Mouse (Mus musculus): ENCODE measurements around the gene Tns1. TPM values are rescaled to one million over a fixed set of nuclear protein-coding genes. Genes with fewer than 3 reads are reported as not detected.
"Not testable (repeated sequence)": the region's sequence is repeated elsewhere in the genome, so short reads cannot be mapped to it uniquely, and the experiment has no call there.

Tns1 gene
- 25.8 and 45.6 TPM in 2 replicates for polyA plus RNA-seq (2012; rRNA removed)

- no peak for DNase-seq (ENCODE audit: low read depth, low spot score)
- WGBS: 2% methylated on average over 83 of the region's 84 CpGs
Observed at GRCm38 (mm10) chr1:74124021-74124981, at the start of gene Tns1. TSS of gene Tns1 (minus strand) at chr1:74124449.

- no peak for DNase-seq (ENCODE audit: low read depth, low spot score)
- WGBS: 72% methylated on average over 3 of the region's 3 CpGs
Observed at GRCm38 (mm10) chr1:74172722-74173121, 48.5 kb upstream of the Tns1 start.

DNA sequence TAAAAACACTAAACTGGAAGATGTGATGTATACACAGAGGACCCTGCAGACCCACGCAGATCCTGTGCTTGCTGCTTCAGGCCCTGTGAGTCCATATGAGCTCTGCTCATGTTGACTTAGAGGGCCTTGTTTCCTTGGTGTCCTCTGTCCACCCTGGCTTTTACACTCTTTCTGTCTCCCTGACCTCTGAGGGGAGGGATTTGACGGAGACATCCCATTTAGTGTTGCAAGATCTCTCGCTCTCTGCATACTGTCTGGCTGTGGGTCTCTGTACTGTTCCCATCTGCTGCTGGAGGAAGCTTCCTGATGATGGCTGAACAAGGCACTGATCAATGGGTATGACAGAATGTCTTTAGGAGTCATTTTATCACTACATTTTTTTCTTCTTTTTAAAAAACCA lies 45.5 kb upstream of the Tns1 start:
- WGBS: 93% methylated on average over 3 of the region's 3 CpGs
- no peak for DNase-seq (ENCODE audit: low read depth, low spot score)

GRCm38 (mm10) chr1:74167136-74167535 lies 42.9 kb upstream of the Tns1 start:
- no peak for DNase-seq (ENCODE audit: low read depth, low spot score)
- 86% methylated on average over 5 of the region's 5 CpGs for WGBS

GRCm38 (mm10) chr1:74160036-74160435 lies 35.8 kb upstream of the Tns1 start:
- 66% methylated on average over 2 of the region's 2 CpGs for WGBS
- no peak for DNase-seq (ENCODE audit: low read depth, low spot score)

DNA sequence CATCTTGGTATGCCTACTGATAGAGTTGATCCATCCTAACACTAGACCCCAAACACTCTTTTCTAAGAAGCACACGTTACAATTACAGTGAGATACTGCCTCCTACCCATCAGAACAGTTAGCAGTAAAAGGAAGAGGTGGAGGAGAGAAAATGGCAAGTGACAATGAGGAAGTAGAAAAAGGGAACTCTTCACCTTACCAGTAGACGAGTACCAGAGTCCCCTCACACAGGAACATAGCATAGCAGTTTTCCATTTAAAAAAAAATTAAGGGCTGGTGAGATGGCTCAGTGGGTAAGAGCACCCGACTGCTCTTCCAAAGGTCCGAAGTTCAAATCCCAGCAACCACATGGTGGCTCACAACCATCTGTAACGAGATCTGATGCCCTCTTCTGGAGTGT lies 35.4 kb upstream of the Tns1 start:
- not testable (repeated sequence) for DNase-seq (ENCODE audit: low read depth, low spot score)
- WGBS: 75% methylated on average over 5 of the region's 5 CpGs

GRCm38 (mm10) chr1:74156381-74156910 lies 32.2 kb upstream of the Tns1 start:
- 74% methylated on average over 14 of the region's 14 CpGs for WGBS
- DNase-seq (ENCODE audit: low read depth, low spot score): no peak

GRCm38 (mm10) chr1:74155435-74156012 lies 31.3 kb upstream of the Tns1 start:
- 54% methylated on average over 6 of the region's 6 CpGs for WGBS
- DNase-seq (ENCODE audit: low read depth, low spot score): no peak

GRCm38 (mm10) chr1:74153461-74154184 lies 29.4 kb upstream of the Tns1 start, which contains the start of gene Cxcr2:
TSS of gene Cxcr2 (plus strand) at chr1:74153989.
- 60% methylated on average over 8 of the region's 8 CpGs for WGBS
- DNase-seq (ENCODE audit: low read depth, low spot score): no peak

GRCm38 (mm10) chr1:74151091-74151490 lies 26.8 kb upstream of the Tns1 start:
- no peak for DNase-seq (ENCODE audit: low read depth, low spot score)
- WGBS: 53% methylated on average over 3 of the region's 3 CpGs

- no peak for DNase-seq (ENCODE audit: low read depth, low spot score)
- WGBS: 80% methylated on average over 3 of the region's 3 CpGs
Observed at GRCm38 (mm10) chr1:74150101-74150500, 25.9 kb upstream of the Tns1 start.

DNA sequence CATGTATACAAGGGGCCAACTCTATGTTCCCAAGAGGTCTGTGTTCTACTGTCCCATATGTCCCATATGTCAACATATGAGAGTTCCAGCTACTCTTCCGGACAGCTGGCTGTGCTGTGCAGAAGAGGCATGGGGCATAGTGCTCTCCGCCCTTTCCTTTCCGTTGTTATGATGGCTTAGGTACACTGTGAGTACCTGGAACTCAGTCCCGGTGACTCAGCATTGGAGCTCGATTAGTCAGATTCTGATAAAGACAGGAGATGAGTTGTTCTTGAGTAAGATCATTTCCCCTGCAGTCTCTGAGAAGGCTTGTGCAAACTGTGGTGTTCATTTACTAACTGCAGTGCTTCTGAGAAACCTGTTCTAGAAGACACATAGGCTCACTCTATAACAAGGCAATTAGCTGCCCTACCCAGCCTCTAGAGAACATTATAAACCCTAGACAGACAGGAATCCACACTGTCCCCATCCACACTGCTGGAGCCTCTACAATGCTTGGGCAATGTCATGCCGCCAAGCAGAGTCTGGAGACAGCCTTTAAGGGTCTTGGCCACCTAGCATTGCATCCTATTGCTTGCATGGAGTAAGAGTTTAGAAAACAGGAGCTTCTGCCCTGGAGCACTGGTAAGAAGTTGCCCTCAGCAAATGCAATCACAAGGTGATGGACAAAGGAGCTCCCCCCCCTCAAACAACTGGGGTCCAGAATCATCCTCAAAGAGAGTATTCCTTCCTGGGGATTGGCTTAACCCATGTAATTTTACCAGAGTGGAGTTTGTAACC lies 25.0 kb upstream of the Tns1 start:
- DNase-seq (ENCODE audit: low read depth, low spot score): no peak
- 38% methylated on average over 6 of the region's 6 CpGs for WGBS

DNA sequence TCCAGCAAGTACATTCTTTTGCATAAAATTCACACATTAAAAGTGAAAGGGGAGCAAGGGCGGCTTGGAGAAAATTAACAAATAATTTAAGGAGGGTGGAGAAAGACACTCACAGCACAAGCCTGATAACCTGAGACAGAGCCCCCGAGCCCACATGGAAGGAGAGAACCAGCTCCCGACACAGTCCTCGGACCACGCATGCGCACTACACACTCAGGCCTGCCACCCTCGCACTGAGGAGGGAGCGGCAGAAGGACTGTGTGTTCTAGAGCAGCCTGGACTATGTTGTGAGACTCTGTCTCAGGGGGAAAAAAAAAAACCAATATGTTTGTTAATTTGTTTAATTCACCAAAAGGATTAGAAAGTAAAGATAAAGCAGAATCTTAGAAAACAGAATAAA lies 17.5 kb upstream of the Tns1 start:
- 83% methylated on average over 8 of the region's 8 CpGs for WGBS
- DNase-seq (ENCODE audit: low read depth, low spot score): no peak

- 59% methylated on average over 3 of the region's 3 CpGs for WGBS
- no peak for DNase-seq (ENCODE audit: low read depth, low spot score)
Observed at GRCm38 (mm10) chr1:74139415-74139814, 15.2 kb upstream of the Tns1 start.

GRCm38 (mm10) chr1:74135326-74135950 lies 11.2 kb upstream of the Tns1 start:
- 56% methylated on average over 6 of the region's 6 CpGs for WGBS

DNA sequence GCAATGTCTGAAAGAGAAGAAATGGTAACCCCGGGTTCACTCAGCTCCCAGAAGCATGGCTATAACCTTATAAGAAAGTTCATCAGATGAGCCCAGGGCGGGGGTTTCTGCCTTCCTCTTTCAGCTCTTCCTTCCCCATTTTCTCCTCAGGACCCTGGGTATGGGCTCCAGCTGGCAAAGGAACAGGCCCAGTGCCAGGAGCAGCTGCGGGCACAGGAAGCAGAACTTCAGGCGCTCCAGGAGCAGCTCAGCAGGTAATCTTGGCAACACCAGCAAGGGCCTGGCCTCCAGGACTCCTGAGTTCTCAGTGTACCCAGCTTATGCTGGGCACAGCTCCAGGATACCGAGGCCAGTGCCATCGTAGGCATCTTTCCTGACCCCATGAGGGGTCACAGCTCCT lies 9.7 kb upstream of the Tns1 start:
- 57% methylated on average over 6 of the region's 6 CpGs for WGBS
- no peak for DNase-seq (ENCODE audit: low read depth, low spot score)

More at GRCm38 (mm10) chr1:74135326-74135950, 11.2 kb upstream of the Tns1 start:
- no peak for DNase-seq (ENCODE audit: low read depth, low spot score)

GRCm38 (mm10) chr1:74132011-74132410 lies 7.8 kb upstream of the Tns1 start:
- no peak for DNase-seq (ENCODE audit: low read depth, low spot score)
- 62% methylated on average over 3 of the region's 3 CpGs for WGBS

- 87% methylated on average over 8 of the region's 8 CpGs for WGBS
- DNase-seq (ENCODE audit: low read depth, low spot score): no peak
Observed at GRCm38 (mm10) chr1:74130883-74131659, 6.8 kb upstream of the Tns1 start.

Data from large intestine, adult 2 months (tissue).